Mouse (Mus musculus) neutrophil, adult 83 days (primary cell): Measurements from ENCODE around the gene Amigo1. TPM values are rescaled to one million over a fixed set of nuclear protein-coding genes. Genes with fewer than 3 reads are reported as not detected.

Source experiments
- total RNA-seq, 2 experiments: library from RNA; stranded (reverse); gene quantifications; one replicate each; pipeline ENCODE4 v1.2.4; 2023

Gene Amigo1
- 1 to 10 TPM in 1 of 2 experiments, under 1 TPM in 1; 0.88 to 1.2 TPM for total RNA-seq

DNA sequence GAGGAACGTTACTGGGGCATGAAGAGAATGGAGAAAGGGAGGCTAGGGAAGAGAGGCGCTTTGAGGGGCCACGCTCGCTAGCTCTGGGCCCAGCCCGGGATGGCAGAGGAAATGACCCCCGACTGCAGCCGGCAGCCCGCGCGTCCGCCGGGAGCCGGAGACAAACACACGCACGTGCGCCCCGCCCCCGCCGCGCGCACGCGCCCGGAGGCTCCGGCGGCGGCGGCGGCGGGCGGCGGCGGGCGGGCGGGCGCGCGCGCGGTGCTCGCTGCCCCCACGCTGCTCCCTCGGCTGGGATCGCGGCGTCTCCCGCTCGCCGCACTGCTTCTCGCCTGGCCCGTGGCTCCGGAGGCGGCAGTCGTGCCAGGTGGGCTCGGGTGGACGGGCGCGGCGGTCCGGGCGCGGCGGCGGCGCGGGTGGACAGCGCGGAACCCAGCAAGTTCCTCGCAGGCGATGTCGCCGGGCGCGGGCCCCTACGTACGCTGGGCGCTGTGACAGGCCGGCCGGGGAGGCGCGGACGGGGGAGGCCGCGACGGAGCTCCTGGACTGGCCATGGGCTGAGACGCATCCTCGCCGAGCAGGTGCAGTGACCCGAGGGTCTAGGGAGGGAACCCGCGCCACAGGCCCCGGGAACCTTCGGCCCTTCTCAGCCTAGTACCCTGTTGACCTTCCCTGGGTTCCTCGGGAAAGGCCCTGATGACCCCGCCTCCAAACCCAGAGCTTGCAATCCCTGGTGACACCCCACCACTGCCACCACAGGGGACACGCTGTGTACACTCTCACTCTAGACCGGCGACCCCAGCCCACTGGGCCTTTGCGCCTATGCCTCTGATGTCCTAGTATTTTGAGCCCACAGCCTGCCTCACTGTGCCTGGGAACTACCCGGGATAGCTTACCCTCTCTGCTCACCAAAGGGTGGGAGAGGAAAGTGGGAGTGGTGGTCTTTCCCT is at the start of gene Amigo1:
Gene Amigo1, plus strand, starts transcription at position 238 of the 950 bp plus-strand sequence.

DNA sequence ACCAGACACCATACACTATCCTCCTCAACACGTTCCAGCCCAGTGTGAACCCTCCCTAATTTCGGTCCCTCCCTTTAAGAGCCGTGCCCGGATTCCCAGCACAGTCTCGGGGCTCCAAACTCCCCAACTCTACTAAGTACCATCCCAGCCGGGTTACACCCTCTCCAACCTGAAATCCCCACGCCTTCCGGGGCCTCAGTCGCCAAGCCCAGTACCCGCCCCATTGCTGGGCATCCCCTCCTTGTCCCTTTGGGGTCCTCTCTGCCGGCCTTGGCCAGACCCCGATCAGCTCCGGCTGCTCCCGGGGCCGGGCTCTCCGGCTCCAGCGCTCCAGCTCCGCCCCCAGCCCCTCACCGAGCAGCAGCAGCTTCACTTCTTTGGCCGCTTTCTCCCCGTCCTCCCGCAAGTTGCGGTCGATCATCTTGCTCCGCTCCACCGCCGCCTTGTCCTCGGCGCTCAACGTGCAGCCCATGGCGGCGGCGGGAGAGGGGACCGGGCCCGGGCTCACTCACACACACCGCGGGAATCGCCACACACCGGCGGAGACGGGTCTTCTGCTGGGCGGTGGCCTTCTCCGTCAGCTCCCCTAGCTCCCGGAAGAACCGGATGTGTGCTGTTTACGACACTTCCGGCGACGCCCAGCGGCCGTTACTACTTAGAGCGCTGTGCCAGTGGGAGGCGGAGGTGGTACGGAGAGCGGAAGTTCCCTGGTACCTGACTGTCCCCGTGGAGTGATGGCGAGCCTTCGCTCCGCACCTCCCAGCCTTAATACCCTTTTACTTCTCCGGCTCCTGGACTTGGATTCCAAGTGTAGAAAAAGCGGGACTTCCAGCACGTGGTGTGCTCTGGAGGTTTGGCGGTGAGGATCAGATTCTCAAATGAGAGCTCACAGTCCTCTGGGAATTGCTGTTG is 40.3 kb upstream of the Amigo1 start, which contains the start of gene Gnai3:
Gene Gnai3, minus strand, starts transcription at position 613 of the 912 bp plus-strand sequence.

DNA sequence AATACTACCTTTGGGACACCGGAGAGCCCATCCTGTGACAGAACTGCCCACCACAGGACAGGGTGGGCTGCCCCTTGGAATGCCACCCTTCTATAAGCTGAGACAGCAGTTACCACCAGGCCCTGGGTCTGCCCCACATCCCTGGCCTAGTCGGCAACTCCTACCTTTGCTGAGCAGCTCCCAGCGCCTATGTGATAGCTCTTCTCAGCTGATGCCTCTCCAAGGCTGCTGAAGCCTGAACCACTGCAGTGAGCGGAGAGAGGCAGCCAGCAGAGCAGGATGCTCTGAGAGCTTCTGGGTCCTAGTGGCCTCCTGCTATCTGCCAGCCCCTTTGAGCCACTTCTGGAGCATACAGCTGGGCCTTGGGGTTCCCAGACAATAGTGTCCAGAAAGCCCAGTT is 31.5 kb upstream of the Amigo1 start, which contains the start of gene Gpr61:
Gene Gpr61, minus strand, starts transcription at position 227 of the 400 bp plus-strand sequence.

DNA sequence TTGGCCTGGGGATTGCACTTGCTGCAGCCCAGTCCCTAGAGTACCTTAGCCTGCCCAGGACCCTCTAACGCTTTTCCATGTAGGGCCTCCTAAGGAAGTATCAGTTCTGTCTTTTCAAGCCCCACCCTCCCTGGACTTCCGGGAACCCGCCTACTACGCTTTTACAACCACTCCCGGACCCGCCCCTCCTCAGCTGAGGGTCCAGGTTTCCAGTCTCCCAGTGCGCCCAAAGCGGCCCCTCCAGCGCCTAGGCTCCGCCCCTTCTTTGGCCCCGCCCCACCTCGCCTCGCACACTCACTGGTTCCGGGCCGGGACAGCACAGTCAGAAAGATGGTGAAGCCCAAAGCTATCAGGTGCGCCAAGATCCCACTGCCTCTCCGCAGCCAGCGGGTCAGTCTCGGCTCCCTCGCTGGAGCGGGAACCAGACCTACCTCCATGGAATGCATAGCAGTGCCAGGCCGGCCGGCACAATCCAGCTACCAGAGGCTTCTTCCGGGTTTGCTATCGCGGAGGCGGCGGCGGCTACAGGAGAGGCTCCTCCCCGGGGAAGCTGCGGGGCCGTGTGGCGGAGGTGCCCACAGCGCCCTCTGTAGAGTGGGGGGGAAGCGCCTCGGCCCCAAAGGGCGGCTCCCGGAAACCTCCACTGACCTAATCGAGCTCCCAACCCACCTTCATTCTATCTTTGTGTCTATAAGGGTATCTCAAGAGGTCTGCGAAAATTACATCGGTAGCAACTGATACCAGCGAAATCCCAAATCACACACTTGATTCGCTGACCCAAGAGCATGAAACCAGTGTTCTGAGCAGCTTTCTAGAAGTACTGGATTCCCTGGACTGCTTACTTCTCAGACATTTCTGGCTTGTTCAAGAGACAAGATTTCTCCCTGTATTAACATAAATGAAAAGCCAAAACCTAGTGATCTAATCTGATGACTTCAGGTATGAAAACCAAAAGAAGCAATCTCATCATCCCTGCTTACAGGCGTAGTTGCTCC is 14.5 kb downstream of the Amigo1 start, which contains the start of gene Cyb561d1:
Gene Cyb561d1, minus strand, starts transcription at position 884 of the 995 bp plus-strand sequence.

DNA sequence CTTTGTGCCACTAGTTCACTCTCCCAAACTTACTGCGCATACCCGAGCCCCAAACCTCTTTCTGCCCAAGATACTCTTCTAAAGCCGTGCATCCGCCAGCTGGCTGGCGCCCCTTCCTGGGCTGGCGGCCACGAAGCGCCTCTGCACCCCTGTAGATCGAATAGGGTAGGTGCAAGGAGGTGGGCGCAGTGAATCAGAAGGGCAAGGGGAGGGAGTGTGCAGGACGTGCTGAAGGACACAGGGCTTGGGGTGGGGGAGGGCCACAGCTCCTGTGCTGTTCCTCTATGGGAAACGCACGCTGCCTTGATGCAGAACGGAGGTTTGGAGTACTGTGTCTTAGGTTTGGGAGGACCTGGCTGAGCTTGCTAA is 24.6 kb downstream of the Amigo1 start, which contains the start of gene Atxn7l2:
Gene Atxn7l2, minus strand, starts transcription at position 164 of the 369 bp plus-strand sequence.

DNA sequence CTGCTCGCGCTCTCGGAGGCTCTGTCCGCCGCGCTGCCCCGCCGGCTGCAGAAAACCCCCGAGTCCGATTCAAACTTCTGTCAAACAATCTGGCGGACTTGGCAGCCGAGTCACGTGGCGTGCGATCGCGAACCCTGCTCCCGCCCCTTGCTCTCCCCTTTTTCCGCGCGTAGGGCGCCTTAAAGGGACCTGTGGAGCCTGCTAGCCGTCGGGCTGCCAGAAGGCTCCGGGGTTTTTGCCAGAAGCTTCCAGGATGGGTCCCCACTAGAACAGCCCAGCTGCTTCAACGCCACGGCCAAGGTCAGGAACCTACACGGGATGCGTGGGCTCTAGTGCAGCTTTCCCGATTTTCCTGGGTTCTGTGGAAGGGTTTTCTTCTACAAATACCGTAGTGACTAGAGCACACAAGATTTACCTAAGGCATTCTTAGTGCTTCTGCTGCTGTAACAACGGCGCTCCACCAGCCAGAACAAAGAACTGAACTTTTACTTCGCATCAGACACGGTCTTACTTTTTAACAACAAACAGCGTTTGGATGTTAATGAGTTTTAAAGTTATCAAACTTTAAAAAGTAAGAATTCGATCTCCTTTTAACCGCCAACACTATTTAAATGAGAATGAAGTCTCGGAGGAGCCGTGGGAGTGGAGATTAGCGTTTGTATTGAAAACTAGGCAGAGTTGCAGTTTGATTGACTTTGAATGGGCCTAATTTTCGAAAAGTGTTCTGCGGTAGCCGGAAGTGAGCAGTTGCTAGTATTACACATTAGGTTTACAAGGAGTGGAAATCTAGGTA is 40.6 kb downstream of the Amigo1 start, which contains the start of gene Sypl2:
Gene Sypl2, minus strand, starts transcription at position 91 of the 793 bp plus-strand sequence.

Other genes with a start within 250 kb of the Amigo1 start
- not detected for gene Gstm6, start 242.6 kb upstream of the Amigo1 start, total RNA-seq
- gene Gstm3, start 217.1 kb upstream of the Amigo1 start, total RNA-seq = not detected
- gene Gstm2, start 199.9 kb upstream of the Amigo1 start, total RNA-seq = under 1 TPM in 1 of 2 experiments, not detected in 1; 0.57 TPM
- 100 to 1,000 TPM; 120 to 123 TPM for gene Gstm1, start 168.4 kb upstream of the Amigo1 start, total RNA-seq
- gene Gstm4, start 141.4 kb upstream of the Amigo1 start, total RNA-seq = 1 to 10 TPM; 4.4 to 5.2 TPM
- 10 to 100 TPM; 52.3 to 63.7 TPM for gene Ampd2, start 99.7 kb upstream of the Amigo1 start, total RNA-seq
- under 1 TPM in 1 of 2 experiments, not detected in 1; 0.50 TPM for gene Gnat2, start 93.5 kb upstream of the Amigo1 start, total RNA-seq
- 100 to 1,000 TPM; 103 to 111 TPM for gene Gnai3, start 40.2 kb upstream of the Amigo1 start, total RNA-seq
- not detected for gene Gpr61, start 31.5 kb upstream of the Amigo1 start, total RNA-seq
- 10 to 100 TPM; 22.3 to 26.6 TPM for gene Cyb561d1, start 14.9 kb downstream of the Amigo1 start, total RNA-seq
- gene Atxn7l2, start 24.6 kb downstream of the Amigo1 start, total RNA-seq = 1 to 10 TPM; 8.2 to 9.6 TPM
- not detected for gene Sypl2, start 40.3 kb downstream of the Amigo1 start, total RNA-seq
- gene Psma5, start 70.6 kb downstream of the Amigo1 start, total RNA-seq = 10 to 100 TPM; 35.3 to 40.1 TPM
- gene Sort1, start 97.7 kb downstream of the Amigo1 start, total RNA-seq = 100 to 1,000 TPM; 147 to 157 TPM
- gene Mybphl, start 178.6 kb downstream of the Amigo1 start, total RNA-seq = not detected
- 10 to 100 TPM; 10.7 to 13.7 TPM for gene Psrc1, start 197.5 kb downstream of the Amigo1 start, total RNA-seq
- 1 to 10 TPM in 1 of 2 experiments, under 1 TPM in 1; 0.75 to 1.2 TPM for gene Celsr2, start 229.2 kb downstream of the Amigo1 start, total RNA-seq